Mouse (Mus musculus): ENCODE data around the gene Sh3tc1. TPM values are rescaled to one million over a fixed set of nuclear protein-coding genes. Genes with fewer than 3 reads are reported as not detected.

Gene Sh3tc1
- total RNA-seq, 2 experiments from 2014 or later: 6.8 to 13.1 TPM

GRCm38 (mm10) chr5:35755131-35755733 lies 15.4 kb upstream of the Sh3tc1 start:
- peak; percentile 60 for ATAC-seq (ENCODE audit: poor library complexity, severe bottlenecking)

GRCm38 (mm10) chr5:35751016-35751415 lies 11.2 kb upstream of the Sh3tc1 start:
- ATAC-seq (ENCODE audit: poor library complexity, severe bottlenecking): no peak

GRCm38 (mm10) chr5:35750026-35750425 lies 10.2 kb upstream of the Sh3tc1 start:
- ATAC-seq (ENCODE audit: poor library complexity, severe bottlenecking): no peak

DNA sequence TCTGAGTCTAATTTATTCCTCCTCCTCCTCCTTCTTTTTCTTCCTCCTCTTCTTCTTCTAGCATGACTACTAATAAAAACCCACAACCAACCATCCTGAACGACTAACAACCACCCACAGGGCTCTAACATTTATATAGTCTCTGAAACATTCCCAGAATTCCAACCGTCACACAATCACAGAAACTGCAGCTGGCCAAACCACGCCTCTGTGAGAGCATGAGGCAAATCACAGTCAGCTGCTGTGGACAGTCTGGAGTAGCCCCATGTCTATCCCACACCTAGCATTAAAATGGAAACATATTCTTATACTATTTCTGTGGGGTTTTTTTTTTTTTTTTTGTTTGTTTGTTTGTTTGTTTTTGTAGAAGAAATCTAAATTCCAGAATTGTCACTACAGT lies 9.6 kb upstream of the Sh3tc1 start:
- ATAC-seq (ENCODE audit: poor library complexity, severe bottlenecking): no peak

- ATAC-seq (ENCODE audit: poor library complexity, severe bottlenecking): peak; percentile 82
Measured at GRCm38 (mm10) chr5:35746910-35747309, 7.1 kb upstream of the Sh3tc1 start.

DNA sequence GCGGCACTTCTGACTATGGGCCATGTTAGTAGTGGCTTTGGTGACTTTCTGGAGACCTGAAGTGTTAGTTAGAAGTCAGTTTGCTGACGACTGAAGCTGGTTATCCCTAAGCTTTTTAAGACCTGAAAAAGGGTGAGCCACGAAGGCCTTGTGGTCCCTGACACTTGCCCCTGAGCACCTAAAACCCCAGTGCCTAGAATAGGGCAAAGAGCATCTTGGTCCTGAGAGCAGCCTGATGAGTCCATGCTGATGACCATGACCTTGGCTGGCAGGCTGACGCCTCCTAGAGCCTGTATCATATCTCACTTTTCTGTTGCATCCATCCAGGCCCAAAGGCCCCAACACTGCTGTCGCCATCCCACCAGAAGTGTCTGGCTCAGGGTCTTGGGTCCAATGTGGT lies 5.6 kb upstream of the Sh3tc1 start:
- ATAC-seq (ENCODE audit: poor library complexity, severe bottlenecking): no peak

GRCm38 (mm10) chr5:35743990-35744722 lies 4.4 kb upstream of the Sh3tc1 start:
- no peak for ATAC-seq (ENCODE audit: poor library complexity, severe bottlenecking)

GRCm38 (mm10) chr5:35743238-35743951 lies 3.6 kb upstream of the Sh3tc1 start:
- peak; percentile 29; the same call in 1 of the 2 replicates for ATAC-seq (ENCODE audit: poor library complexity, severe bottlenecking)

DNA sequence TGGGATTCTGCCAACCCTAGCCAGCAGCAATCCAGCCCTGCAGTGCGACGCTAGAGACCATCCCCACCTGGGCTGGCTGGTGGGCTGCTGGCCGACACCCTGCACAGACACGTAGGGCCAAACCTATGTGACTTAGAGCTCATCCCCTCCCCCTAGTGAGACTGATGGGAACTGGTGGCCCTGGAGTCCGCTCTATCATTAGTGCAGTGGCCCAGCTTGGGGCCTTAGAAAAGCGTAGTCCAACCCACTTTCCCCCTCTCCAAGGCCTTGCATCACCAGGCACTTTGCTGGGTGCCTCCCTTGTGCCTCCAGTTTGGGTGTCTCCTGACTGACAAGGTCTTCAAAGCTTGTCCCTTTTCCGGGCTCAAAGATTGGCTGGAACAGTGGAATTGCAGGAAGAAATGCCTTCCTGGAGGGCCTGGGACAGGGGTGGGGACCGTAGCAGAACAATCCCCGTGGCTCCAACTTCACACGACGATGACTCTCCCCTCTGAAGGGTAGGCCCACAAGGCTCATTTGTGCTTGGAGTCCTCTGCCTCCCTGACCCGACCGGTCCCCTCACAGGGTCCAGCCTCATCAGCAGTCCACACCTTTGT lies 1.5 kb upstream of the Sh3tc1 start:
- no peak for ATAC-seq (ENCODE audit: poor library complexity, severe bottlenecking)

DNA sequence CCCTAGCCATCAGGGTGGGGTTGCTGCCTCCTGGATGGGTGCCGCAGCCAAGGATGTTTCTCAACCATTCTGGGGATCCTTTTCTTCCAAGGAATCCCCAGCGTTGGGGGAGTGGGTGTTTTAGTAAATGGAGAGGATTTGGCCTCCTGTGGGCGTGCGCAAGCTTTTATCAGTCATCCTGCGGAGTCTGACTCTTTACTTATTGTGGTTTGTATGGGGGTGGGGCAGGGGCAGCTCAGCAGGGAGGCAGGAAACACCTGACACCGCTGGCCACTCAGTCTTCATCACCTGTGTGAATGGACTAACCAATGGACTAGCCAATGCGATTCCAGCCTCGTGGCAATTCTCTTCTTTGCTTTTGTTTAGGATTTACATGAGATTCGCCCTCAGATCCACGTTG lies 929 bp upstream of the Sh3tc1 start:
- ATAC-seq (ENCODE audit: poor library complexity, severe bottlenecking): no peak

- ATAC-seq (ENCODE audit: poor library complexity, severe bottlenecking): no peak
Measured at GRCm38 (mm10) chr5:35739005-35739404, 782 bp downstream of the Sh3tc1 start.

- no peak for ATAC-seq (ENCODE audit: poor library complexity, severe bottlenecking)
Measured at GRCm38 (mm10) chr5:35737231-35737901, 2.4 kb downstream of the Sh3tc1 start.

- no peak for ATAC-seq (ENCODE audit: poor library complexity, severe bottlenecking)
Measured at GRCm38 (mm10) chr5:35733523-35733922, 6.3 kb downstream of the Sh3tc1 start.

- ATAC-seq (ENCODE audit: poor library complexity, severe bottlenecking): no peak
Measured at GRCm38 (mm10) chr5:35731006-35731405, 8.8 kb downstream of the Sh3tc1 start.

GRCm38 (mm10) chr5:35730552-35730951 lies 9.2 kb downstream of the Sh3tc1 start:
- no peak for ATAC-seq (ENCODE audit: poor library complexity, severe bottlenecking)

DNA sequence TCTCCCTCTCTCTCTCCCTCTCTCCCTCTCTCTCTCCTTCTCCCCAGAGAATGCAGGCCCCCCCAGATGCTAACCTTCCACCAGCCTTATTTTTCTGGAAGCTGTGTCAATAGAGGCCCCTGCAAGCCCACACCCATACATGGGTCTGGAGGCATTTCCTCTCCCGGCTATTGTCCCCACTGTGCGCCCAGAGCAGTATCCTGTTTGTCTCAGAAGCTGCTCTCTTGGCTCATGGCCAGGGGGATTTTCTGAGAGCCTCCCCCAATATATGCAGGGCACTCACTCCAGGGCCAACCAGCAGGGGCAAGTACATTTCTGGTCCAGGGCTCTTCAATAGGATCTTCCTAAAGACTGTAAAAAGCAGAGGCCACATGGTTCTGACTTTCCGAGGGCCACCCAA lies 9.9 kb downstream of the Sh3tc1 start:
- no peak for ATAC-seq (ENCODE audit: poor library complexity, severe bottlenecking)

DNA sequence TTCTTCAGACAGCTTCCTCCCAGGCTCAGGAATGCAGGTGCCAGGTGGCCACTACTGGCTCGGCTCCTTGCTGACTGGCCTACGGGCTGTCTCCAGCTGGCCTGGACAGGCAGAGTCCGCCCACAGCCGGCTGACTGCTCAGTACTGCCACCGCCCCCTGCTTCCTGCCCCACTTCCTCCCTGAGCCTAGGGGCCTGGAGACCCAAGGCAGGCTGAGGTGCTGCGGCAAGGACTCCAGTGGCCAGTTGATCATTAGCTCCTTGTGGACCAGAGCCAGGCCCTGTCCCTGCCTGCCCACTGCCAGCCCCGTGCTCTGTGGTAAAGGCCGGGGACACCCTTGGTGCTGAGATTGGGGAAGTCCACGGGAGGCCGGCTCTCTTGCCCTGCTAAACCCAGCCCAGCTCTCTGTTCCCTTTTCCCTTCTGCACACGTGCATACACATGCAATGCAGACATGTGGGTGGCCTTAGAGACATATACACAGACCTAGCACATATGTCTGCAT lies 10.8 kb downstream of the Sh3tc1 start:
- ATAC-seq (ENCODE audit: poor library complexity, severe bottlenecking): peak; percentile 83

GRCm38 (mm10) chr5:35728344-35728956 lies 11.3 kb downstream of the Sh3tc1 start:
- ATAC-seq (ENCODE audit: poor library complexity, severe bottlenecking): peak; percentile 59

GRCm38 (mm10) chr5:35727447-35727846 lies 12.3 kb downstream of the Sh3tc1 start:
- no peak for ATAC-seq (ENCODE audit: poor library complexity, severe bottlenecking)

DNA sequence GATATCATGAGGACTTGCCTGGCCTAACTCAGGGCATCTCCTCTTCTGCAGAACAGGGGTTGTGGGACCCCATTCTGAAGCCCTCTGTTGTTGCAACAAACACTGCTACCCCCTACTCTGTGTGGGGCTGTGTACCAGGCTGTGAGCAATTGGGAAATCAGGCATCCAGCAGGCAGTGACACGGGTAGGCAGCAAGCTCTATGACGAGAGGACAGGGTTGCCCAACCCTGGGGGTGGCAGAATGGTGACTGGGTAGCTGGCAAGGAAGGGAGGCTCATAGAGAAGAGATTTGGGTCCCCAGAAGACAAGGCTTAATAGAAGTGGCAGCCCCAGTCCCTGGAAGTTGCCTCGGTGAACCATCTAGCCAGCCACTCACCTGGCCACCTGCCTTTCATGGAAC lies 13.9 kb downstream of the Sh3tc1 start:
- peak; percentile 31 for ATAC-seq (ENCODE audit: poor library complexity, severe bottlenecking)

Measured in megakaryocyte, adult 5-6 weeks (primary cell).